Mouse (Mus musculus) hindbrain, embryonic 15.5 days (tissue): ENCODE results near the gene Nop58. TPM values are rescaled to one million over a fixed set of nuclear protein-coding genes. Genes with fewer than 3 reads are reported as not detected.
"Not testable (repeated sequence)": the region's sequence is repeated elsewhere in the genome, so short reads cannot be mapped to it uniquely, and the experiment has no call there.

Experiments used
- ATAC-seq: fragments of 200-750 bp; cut with Nextera tagmentation; 2 replicates; pipeline ENCODE4 v1.8.0; 2017; ENCODE audit warnings: low read depth, moderate number of reproducible peaks, moderate TSS enrichment; ENCODE audit not compliant: low FRiP score
- H3K27ac ChIP-seq: fragments of 300-500 bp; sonication (generic); replicated peaks from 2 replicates; pipeline ENCODE4 v1.5.1; 2015; ENCODE audit warnings: mild to moderate bottlenecking, inconsistent platforms
- H3K27me3 ChIP-seq: fragments of 300-500 bp; sonication (generic); 2 replicates; pipeline ENCODE4 v1.6.1; 2015; ENCODE audit warnings: control low read depth, inconsistent platforms
- H3K36me3 ChIP-seq: fragments of 300-500 bp; sonication (generic); 2 replicates; pipeline ENCODE4 v1.6.1; 2015; ENCODE audit warnings: control low read depth, inconsistent platforms
- H3K4me1 ChIP-seq: fragments of 300-500 bp; sonication (generic); replicated peaks from 2 replicates; pipeline ENCODE4 v1.6.1; 2015; ENCODE audit warnings: control low read depth, inconsistent platforms
- H3K4me2 ChIP-seq: fragments of 300-500 bp; sonication (generic); 2 replicates; pipeline ENCODE4 v1.6.1; 2015; ENCODE audit warnings: moderate library complexity, mild to moderate bottlenecking, inconsistent platforms
- H3K4me3 ChIP-seq: fragments of 300-500 bp; sonication (generic); 2 replicates; pipeline ENCODE4 v1.5.1; 2015; ENCODE audit warnings: mild to moderate bottlenecking, inconsistent platforms
- H3K9ac ChIP-seq: fragments of 300-500 bp; sonication (generic); 2 replicates; pipeline ENCODE4 v1.6.1; 2015; ENCODE audit warnings: inconsistent platforms
- H3K9me3 ChIP-seq: fragments of 300-500 bp; sonication (generic); 2 replicates; pipeline ENCODE4 v1.6.1; 2016; ENCODE audit warnings: control low read depth, inconsistent platforms
- WGBS: fragments of 180-500 bp; shearing (Covaris S2); methylation state at CpG from one replicate; pipeline ENCODE4 v1.1.7; 2015; 5-methylcytosine and 5-hydroxymethylcytosine counted together
- polyA plus RNA-seq: library from polyadenylated mRNA; unstranded; fragments of >200 nt; fragmentation: Nextera tagmentation; extraction: Ambion mirVana; gene quantifications from 2 replicates; pipeline ENCODE4 v1.2.1, GENCODE M21; 2015

The Nop58 gene
- 141 and 145 TPM in 2 replicates for polyA plus RNA-seq

DNA sequence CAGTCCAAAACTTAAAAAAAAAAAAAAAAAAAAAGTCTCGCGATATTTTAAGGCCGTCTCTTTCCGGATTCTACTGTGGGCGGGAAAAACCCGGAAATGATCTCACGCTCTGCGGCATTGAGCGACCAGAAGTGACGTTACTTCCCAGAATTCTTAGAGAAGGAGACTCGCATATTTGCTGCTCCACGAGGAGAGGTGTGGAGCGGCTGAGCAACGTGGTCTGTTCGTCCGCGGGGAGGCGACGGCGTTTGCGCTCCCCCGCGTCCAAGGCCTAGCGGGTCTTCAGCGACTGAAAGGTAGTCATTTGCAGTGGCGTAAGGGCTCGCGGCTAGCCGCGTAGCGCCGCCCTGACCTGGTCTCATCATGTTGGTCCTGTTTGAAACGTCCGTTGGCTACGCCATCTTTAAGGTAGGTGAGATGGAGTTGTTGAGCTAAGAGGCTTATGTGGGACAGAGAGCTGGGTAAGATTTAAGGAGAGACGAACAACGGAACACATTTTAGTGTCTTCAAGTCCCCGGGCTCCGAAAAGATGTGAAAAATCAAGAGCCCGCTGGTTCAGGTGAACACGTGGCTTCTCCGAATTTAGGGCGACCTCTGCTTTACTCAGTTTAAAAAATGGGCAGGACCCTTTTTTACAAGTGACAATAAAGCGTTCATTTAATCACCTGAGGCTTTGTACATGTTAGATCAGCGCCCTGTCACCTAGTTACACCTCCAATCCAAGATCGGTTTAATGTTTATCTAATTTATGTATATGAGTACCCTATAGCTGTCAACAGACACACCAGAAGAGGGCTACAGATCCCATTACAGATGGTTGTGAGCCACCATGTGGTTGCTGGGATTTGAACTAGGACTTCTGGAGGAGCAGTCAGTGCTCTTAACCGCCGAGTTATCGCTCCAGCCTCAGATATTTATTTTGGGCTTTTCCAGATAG lies at the start of gene Nop58:
Gene Nop58, plus strand, starts transcription at position 153 of the 937 bp plus-strand sequence.
- ATAC-seq: peak; percentile 97
- WGBS: under 1% methylated on average over 49 of the region's 49 CpGs
- Histone ChIP-seq H3K36me3 (no peaks in the 10 kb centered on the region), H3K27me3 (peaks cover 7% of the 10 kb centered on the region; the same call in 1 of the 2 replicates), H3K9me3 (no peaks in the 10 kb centered on the region), H3K27ac (peak within 1 kb of the TSS; percentile 87), H3K4me3 (peak within 1 kb of the TSS; percentile 89), H3K4me1 (peaks cover 23% of the 10 kb centered on the region), H3K4me2 (peak within 1 kb of the TSS; percentile 87), H3K9ac (peak within 1 kb of the TSS; percentile 76)

DNA sequence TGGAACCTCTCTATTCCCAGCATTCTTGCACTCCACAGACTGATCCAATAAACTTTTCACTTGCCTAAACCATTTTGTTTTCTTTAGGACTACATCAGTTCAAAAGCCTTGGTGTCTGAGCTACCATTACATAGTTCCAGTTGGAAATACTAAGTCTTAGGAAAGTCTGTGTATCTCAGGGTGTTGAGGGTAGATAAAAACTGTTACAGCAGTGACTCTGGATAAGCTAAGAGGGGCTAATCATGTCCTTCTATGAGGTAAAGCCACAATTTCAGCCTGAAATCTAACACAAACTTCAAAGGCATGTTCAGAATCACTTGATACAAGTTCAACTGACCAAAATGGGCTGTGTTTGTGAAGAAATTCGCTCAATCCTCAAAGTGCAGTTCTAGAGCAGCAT lies 48.4 kb upstream of the Nop58 start:
- no peak for ATAC-seq
- Histone ChIP-seq H3K27me3 (no peaks in the 10 kb centered on the region), H3K4me2 (no peak overlapping the region), H3K36me3 (peaks cover 4% of the 10 kb centered on the region; the same call in 1 of the 2 replicates), H3K4me1 (no peaks in the 10 kb centered on the region), H3K4me3 (no peak overlapping the region), H3K9me3 (no peaks in the 10 kb centered on the region), H3K9ac (no peak overlapping the region), H3K27ac (no peak overlapping the region)
- 75% methylated on average over 1 of the region's 1 CpGs for WGBS

GRCm38 (mm10) chr1:59638371-59638770 lies 46.4 kb upstream of the Nop58 start:
- ATAC-seq: no peak
- 91% methylated on average over 3 of the region's 3 CpGs for WGBS
- no peak overlapping the region for H3K4me2 ChIP-seq
- no peaks in the 10 kb centered on the region for H3K9me3 ChIP-seq
- H3K27me3 ChIP-seq: no peaks in the 10 kb centered on the region
- peaks cover 18% of the 10 kb centered on the region for H3K36me3 ChIP-seq
- no peaks in the 10 kb centered on the region for H3K4me1 ChIP-seq
- no peak overlapping the region for H3K27ac ChIP-seq
- no peak overlapping the region for H3K9ac ChIP-seq
- H3K4me3 ChIP-seq: no peak overlapping the region

DNA sequence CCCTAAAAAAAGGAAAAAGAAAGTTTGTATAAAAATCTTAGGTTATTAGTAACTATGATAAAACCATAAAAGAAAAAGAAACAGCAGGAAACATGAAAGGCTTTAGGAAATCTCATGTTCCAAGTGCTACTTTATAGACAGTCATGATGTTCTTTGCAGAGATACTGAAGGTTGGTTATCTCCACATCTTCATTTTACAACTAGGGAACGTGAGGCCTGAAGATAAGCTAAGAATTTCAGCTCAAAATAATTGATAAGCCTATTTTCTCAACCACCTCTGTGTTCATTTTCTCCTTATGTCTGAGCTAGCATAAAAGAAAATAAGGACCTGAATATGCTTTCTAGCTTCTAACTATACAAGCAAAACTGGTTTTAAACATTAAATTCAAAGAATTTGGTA lies 42.3 kb upstream of the Nop58 start:
- H3K27me3 ChIP-seq: no peaks in the 10 kb centered on the region
- H3K4me2 ChIP-seq: no peak overlapping the region
- ATAC-seq: no peak
- no peak overlapping the region for H3K4me3 ChIP-seq
- no peaks in the 10 kb centered on the region for H3K9me3 ChIP-seq
- H3K4me1 ChIP-seq: no peaks in the 10 kb centered on the region
- no peak overlapping the region for H3K9ac ChIP-seq
- H3K27ac ChIP-seq: no peak overlapping the region
- H3K36me3 ChIP-seq: peaks cover 25% of the 10 kb centered on the region
- WGBS: 94% methylated on average over 1 of the region's 1 CpGs

GRCm38 (mm10) chr1:59646502-59646901 lies 38.3 kb upstream of the Nop58 start:
- ATAC-seq, H3K27ac ChIP-seq, H3K9ac ChIP-seq, H3K4me3 ChIP-seq, H3K27me3 ChIP-seq, H3K4me2 ChIP-seq, H3K9me3 ChIP-seq, H3K4me1 ChIP-seq: not testable (repeated sequence)
- H3K36me3 ChIP-seq: peaks cover 36% of the 10 kb centered on the region
- WGBS: 96% methylated on average over 2 of the region's 2 CpGs

DNA sequence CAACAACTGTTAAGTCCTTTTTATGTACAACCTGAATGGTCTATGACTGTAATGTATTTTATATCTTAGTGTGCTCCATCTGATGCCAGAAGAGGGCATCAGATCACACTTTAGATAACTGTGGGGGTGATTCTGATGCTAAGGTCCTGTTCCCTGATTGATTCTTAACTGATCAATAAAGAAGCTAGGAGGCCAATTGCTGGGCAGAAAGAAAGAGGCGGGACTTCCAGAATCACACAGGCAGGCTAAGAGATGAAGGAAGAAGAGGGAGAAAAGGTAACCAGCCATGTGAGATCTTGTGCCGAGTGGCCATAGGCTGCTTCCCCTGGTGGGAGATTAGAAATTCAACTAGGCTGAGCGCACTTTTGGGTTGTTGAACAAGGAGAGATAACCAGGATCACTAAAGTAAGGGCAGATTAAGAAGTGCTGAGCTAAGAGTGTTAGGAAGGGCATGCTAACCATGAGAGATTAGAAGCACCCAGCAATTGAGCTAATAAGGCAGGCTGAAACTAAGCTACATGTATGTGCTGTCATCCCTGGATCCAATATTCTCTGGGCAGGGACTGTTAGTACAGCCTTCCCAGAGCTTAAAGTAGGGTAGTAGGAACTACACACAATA lies 33.5 kb upstream of the Nop58 start:
- no peak overlapping the region for H3K27ac ChIP-seq
- no peak overlapping the region for H3K9ac ChIP-seq
- no peaks in the 10 kb centered on the region for H3K27me3 ChIP-seq
- no peak overlapping the region for H3K4me2 ChIP-seq
- no peak overlapping the region for H3K4me3 ChIP-seq
- no peaks in the 10 kb centered on the region for H3K4me1 ChIP-seq
- no peak for ATAC-seq
- H3K36me3 ChIP-seq: peaks cover 34% of the 10 kb centered on the region
- no peaks in the 10 kb centered on the region for H3K9me3 ChIP-seq
- 94% methylated on average over 3 of the region's 3 CpGs for WGBS

DNA sequence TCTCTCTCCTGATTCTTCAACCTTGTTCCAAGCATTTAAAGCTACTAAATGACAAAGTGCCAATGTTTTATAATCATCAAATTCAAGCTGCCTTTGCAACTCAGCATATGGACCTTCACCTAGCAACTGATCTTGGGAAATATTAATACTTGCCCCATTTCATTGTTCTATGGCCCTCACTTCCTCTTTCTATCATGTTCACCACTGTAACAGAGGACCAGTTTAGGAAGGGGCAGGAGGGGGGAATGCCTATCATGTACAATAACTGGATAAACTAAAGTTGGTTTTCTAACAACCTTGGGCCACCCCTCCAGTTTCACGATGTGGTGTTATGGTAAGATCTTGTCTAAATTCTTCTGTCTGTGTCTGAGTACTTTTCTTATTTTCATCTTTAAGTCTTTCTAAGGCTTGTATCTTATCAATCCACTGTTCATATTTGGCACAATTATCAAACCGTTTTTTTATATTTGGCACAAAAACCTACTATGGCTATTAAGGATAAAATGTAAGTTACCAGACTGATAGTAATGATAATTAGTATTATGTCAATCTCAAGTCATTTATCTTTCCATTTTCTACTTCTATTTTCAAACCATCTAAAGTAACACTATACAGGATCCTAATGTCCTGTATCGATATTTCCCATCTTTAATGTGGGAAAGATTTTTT lies 31.4 kb upstream of the Nop58 start:
- Histone ChIP-seq H3K36me3 (peaks cover 27% of the 10 kb centered on the region), H3K27me3 (no peaks in the 10 kb centered on the region), H3K4me1 (no peaks in the 10 kb centered on the region), H3K9me3 (no peaks in the 10 kb centered on the region), H3K27ac (no peak overlapping the region), H3K4me2 (no peak overlapping the region), H3K4me3 (no peak overlapping the region), H3K9ac (no peak overlapping the region)
- no peak for ATAC-seq
- 95% methylated on average over 3 of the region's 3 CpGs for WGBS

DNA sequence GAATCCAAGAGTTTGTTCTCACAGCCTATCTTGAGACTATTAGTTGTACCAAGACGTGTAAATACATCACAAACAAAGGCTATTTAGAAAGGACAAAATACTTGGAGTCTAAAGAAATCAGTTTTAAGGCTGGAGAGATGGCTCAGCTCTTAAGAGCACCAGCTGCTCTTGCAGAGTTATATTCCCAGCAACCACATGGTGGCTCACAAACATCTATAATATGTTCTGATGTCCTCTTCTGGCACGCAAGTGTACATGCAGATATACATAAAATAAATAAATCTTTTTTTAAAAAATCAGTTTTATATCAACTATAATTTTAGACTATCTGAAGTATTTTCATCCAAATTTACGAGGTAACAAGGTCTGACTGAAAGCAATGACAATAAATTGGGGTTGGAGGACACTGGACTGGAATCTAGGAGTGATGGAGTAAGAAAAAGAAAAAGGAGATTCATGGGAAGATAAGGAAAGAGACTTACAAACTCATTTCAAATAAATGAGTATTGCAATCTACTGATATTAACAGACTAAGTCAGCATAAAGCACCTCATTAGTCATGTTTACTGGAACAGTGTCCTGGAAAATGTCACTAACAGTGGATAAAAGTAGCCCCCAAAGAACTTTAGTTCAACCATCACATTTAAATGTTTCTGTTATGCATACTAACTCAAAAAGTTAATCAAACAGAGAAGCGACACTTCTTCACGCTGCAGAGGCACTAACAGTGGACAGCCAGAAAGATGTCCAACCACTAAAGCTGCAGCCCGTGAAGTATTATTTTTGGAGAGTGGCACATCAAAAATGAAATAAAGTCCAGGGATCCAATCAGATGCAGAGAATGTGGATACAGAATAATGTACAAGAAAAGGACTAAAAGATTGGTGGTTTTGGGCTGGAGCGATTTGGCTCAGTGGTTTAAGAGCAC lies 28.3 kb upstream of the Nop58 start:
- no peak overlapping the region for H3K9ac ChIP-seq
- no peaks in the 10 kb centered on the region for H3K27me3 ChIP-seq
- no peak overlapping the region for H3K4me2 ChIP-seq
- H3K4me3 ChIP-seq: no peak overlapping the region
- ATAC-seq: no peak
- no peaks in the 10 kb centered on the region for H3K4me1 ChIP-seq
- no peaks in the 10 kb centered on the region for H3K9me3 ChIP-seq
- no peak overlapping the region for H3K27ac ChIP-seq
- peaks cover 15% of the 10 kb centered on the region for H3K36me3 ChIP-seq
- WGBS: 90% methylated on average over 7 of the region's 7 CpGs

DNA sequence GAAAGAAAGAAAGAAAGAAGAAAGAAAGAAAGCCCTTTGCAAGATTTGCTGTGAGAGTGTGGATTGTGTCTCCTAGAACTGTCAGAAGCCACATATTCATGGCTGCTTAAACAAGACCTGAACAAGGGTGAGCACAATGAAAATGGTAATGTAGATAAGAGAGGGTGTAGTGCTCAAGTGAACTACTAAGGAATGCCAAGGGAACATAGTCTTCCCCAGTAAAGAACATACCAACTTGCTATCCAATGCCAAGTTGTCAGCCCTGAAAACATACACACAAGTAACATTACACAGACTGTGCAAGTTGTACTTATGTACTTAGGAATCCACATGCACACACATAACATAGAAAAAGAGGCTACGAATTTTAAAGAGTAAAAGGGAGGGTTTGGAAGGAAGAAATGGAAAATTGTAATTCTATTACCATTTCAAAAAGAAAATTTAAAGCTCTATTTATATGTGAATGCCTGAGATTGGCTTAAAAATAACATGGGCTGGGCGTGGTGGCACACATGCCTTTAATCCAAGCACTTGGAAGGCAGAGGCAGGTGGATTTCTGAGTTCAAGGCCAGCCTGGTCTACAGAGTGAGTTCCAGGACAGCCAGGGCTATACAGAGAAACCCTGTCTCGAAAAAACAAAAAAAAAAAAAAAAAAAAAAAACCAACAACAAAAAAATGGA lies 21.2 kb upstream of the Nop58 start:
- no peak for ATAC-seq
- no peak overlapping the region for H3K9ac ChIP-seq

DNA sequence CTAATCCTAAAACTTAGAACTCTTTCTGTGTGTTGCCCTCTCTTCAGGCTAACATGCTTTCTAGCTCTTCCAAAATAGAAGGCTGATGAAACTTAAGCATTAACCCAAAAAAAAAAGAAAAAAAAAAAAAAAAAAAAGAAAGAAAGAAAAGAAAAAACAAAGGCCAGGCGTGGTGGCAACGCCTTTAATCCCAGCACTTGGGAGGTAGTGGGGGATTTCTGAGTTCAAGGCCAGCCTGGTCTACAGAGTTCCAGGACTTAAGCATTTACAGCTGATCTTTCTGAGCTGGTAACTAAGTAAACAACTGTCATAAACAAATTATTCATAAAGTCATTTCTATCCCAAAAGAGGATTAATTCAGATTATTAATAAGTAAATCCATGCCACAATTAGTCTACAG lies 15.9 kb upstream of the Nop58 start:
- WGBS: 85% methylated on average over 2 of the region's 2 CpGs
- Histone ChIP-seq H3K4me3 (no peak overlapping the region), H3K9me3 (no peaks in the 10 kb centered on the region), H3K9ac (no peak overlapping the region), H3K36me3 (no peaks in the 10 kb centered on the region), H3K27ac (no peak overlapping the region), H3K4me2 (peak overlapping the region; percentile 90), H3K4me1 (peaks cover 28% of the 10 kb centered on the region), H3K27me3 (no peaks in the 10 kb centered on the region)
- ATAC-seq: no peak

More for the DNA sequence above, 21.2 kb upstream of the Nop58 start:
- Histone ChIP-seq H3K27ac (no peak overlapping the region), H3K4me1 (peaks cover 10% of the 10 kb centered on the region), H3K4me3 (no peak overlapping the region), H3K9me3 (no peaks in the 10 kb centered on the region), H3K36me3 (no peaks in the 10 kb centered on the region), H3K27me3 (no peaks in the 10 kb centered on the region), H3K4me2 (no peak overlapping the region)
- WGBS: 94% methylated on average over 3 of the region's 3 CpGs
